Mouse (Mus musculus): ENCODE data around the gene Grm1.

Grm1 gene

DNA sequence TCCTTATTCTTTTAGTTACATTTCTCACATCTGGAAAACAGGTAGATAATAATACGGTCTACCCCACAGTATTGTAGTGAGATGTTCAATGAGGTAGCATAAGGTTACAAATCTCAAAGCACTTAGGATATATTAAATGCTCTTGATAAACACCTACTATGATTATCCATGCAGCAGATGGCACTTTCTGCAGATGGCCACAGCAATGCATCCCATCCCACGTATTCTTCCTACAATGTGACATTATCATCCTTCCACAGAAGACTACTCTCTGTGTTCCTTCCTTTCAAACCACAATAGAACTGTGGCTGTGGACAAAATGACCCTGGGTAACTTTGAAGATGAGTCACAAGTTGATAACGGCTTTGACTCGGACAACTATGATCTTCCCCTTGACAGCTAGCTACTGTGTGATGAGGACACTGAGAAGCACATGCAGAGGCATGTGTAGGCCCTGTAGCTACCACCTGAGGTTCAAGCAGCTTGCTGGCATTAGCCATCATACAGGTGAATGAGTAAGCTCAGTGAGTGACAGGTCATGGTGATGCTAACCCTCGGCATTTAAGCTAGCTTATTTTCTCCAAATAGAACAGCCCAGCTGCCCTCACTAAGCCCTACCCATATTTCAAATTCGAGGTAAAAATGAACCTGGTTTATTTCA lies 117.5 kb downstream of the Grm1 start:
- DNase-seq (ENCODE audit: low spot score) = no peak

DNA sequence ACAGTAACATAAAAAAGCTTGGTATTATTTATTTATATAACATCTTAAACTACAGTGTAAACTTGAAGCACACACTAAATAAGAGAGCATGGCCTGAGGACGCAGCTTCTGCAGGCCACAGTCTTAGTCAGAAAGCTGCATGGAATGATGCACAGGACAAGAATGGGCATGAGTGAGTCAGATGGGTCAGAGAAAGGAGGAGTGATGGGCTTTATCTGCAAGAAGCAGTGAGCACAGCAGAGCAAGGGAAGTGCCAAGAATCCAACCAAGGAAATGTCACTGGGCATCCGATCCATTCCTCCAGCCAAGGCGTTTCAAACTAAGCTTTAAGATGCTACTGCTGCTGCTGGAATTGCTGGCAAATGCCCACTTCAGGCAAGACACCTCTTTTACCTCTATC lies 131.6 kb downstream of the Grm1 start:
- DNase-seq (ENCODE audit: low spot score) = no peak

DNA sequence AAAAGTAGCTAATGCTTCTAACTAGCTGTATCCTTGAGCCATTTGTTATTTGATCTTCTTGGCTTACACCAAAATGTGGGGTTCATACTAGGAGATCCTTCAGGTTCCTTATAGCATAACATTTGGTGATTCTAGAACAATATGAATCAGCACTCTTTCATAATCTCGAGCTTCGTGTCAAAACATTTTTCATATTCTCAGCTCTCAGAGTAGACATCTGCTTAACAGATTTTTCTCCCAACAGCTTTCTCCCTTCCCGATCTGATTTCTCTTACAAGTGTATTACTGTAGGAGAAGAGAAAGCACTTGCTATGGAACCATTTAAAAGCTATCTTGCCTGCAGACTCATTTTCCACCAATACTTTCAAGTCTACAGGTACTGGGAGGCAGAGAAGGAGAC lies 133.0 kb downstream of the Grm1 start:
- no peak for DNase-seq (ENCODE audit: low spot score)

DNA sequence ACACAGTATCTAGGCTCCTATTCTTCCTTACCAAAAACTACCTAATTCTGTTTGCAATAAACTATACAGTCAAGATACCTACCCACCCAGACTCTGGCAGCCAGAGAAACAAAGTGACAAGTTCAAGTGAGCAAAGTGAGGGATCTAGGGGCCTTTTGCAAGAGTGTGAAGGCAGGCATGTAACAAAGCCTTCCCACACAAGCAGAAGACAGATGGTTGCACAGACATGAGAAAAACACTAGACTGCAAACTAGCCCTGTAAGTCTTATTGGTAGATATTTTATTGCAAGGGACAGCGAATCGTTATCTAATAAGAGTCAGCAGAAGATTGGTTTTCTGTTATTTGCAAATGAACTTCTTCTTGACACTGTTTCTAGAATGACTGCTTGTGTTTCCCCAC lies 134.6 kb downstream of the Grm1 start:
- DNase-seq (ENCODE audit: low spot score) = no peak

DNA sequence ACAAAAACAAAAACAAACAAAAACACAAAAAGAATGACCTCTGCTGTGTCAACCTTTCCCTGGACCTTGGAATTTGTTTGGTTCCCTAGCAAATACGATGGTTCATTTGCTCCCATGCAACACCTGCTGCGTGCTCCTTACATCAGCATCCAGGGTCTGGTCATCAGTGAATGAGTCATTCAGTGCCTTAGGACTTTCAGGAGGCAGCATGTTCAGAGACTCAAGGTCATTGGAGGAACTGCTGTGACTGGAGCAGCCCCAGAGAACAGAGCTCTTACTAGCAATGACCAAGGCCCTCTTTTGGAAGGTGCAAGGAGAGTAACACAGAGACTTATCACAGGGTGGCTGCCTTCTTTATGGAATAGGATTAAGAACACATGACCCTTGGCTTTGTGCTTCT lies 138.2 kb downstream of the Grm1 start:
- DNase-seq (ENCODE audit: low spot score) = no peak

DNA sequence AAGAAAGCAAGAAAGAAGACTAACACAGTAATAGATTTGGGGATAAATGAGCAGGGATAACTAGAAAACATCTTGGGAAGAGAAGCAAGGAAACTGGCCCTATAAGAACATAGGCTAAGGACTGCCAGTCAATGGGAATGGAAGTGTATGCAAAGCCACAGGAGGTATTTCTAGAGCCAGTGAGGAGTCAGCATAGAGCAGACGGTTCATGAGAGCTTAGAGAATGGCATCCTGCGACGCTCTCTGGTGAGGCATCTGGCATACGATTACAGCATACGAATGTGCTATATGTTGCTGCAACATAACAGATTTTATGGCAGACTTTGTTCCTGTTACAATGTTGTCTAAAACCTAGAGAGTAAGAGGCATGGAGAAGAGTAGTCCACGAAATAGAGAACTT lies 139.9 kb downstream of the Grm1 start:
- DNase-seq (ENCODE audit: low spot score) = no peak

DNA sequence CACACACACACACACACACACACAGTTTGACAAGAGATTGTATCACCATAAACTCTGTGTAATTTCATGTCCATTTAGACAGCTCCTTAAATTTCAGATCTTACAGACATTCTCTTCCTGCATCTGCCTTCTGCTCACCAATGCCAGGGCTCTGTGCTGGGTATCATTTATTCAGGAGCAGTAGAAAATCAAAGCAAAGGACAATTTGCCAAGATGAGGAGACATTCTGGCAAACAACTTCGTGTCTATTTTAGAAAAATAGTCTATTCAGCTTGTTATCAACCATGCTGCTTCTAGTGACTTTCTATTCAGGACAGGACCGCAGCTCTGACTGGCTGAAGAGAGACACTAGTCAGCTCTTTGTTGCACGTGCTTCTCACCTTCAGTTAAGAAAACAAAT lies 146.3 kb downstream of the Grm1 start:
- DNase-seq (ENCODE audit: low spot score) = no peak

DNA sequence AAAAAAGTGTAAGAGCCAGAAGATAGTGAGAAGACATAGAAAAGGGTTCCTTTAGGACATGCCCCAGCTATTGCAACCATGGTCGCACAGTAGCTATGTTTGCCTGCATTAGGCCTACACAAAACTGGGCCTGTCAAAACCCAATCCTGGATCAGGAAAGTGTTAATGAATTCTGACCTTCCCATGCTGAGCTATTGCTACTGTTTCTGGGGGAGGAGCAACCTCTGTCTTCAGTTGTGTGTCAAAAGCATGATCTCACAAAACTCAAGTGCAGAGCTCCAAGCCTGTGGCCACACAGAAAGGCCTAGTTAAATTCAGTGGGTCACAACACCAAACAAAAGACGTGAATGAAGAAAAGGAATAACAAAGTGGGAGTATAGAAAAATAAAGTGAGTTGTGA lies 152.5 kb downstream of the Grm1 start:
- DNase-seq (ENCODE audit: low spot score) = no peak

DNA sequence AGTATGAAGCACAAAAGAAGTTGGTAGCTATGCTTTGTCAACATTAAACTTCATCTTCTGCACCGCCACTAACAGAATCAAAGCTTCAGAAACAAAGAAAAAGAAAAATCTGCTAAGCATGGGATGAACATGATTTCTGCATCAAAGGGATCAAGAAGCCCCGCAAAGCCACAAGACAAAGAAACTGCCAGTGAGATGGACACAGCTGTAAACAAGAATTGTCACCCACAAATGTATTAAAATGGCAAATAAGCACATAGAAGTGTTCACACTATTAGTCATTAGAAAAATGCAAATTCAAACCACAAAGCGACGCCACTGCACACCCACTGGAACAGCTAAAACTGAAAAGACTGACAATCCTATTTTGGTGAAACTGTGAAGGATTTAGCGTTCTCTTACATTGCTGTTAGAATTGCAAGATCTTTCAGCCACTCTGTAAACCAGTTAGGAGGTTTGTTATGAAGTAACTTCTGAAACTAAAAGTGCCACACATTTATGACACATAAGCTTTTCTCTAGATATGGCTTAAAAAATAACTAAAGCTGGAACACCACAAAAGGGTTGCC lies 153.3 kb downstream of the Grm1 start:
- DNase-seq (ENCODE audit: low spot score) = no peak

DNA sequence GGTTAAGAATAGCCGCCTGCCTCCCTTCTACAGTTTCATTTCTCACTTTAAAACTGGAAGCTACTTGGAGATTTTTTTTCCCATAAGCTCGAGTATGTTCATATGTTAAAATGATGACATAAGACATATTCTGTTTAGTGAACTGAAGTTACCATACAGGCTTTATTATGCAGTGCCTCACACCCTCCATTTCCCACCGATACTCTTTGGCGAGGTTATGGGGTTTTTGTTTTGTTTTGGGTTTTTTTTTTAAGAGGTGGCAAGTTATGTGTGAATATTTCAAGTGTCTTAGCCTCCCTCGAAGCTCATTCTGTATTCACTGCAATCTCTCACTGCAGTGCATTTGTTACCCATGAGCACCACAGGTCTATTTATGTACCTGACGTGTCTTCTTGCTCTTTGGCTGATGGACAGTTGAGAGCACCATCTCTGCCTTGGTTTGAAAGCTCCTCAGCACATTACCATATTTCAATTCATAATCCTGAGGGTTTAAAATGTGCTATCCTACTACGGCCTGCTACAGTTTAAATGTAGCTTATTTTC lies 164.2 kb downstream of the Grm1 start:
- no peak for DNase-seq (ENCODE audit: low spot score)

DNA sequence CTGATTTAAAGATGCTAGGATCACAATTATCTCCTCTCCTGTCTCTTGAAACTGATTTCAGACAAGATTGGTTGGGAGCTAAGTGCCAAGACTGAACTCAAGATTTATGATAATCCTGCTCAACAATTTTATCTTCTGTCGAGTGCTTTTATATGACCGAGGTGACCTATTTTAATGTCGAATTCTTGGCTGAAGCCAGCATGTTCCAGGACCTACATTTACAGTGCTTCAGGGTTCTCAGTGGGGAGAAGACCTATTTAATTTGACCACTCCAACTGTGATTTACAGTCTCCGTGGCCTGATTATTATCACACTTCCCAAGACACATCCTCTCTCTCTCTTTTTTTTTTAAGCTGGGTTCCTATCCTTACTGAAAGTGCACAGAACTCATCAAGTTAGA lies 168.5 kb downstream of the Grm1 start:
- no peak for DNase-seq (ENCODE audit: low spot score)

DNA sequence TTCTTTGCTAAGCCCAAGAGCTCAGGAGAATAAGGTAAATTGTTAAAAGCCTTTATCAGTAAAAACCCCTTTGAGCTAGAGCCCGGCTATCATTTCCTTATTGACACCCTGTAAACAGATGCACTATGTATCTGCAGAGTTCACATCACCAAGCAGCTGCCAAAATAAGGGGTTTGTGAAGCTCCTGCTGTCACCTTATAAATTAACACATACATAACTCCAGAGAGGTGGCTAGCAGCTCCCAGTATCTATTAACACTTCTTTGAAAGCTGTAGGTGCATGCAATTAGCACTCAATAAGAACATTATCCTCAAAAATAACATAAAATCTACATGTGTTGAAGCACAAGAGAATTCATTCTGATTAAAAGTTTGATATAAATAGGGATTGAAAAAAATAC lies 191.9 kb downstream of the Grm1 start:
- DNase-seq (ENCODE audit: low spot score) = no peak

DNA sequence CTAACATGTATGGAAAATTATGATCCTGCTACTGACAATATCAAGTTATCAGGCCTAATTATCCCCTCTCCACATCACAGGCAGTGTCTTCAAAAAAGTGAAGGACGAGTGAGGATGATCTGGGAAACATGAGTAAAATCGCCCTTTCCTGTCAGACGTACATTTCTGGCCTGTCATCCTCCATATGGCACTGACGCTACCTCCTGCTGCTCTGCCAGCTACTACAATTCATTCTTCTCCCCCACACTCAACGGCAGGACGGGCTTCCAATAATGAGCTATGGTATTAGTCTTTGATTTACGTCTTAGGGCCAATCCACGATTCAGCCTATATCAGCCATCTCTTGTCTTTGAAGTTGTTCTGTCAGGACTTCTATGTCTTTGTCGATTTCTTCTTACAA lies 193.6 kb downstream of the Grm1 start:
- DNase-seq (ENCODE audit: low spot score) = no peak

DNA sequence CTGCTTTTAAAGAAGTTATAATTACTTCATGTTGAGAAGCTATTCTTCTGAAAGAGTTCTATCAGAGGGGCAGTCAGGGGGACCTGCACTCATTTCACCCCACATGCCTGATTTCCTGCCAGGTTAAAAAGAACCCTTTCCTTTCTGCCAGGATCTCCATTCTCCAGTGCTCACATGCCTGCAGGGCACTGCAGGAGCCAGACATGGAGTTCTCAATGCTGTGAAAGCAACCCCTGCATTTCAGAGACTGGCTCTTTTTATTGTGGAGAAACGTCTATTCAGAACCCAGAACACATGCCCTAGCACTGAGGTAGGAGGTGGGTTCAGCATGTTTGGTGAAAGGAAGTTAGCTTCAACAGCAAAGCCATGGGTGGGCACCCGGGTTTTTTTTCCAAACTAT lies 197.2 kb downstream of the Grm1 start:
- DNase-seq (ENCODE audit: low spot score) = no peak

DNA sequence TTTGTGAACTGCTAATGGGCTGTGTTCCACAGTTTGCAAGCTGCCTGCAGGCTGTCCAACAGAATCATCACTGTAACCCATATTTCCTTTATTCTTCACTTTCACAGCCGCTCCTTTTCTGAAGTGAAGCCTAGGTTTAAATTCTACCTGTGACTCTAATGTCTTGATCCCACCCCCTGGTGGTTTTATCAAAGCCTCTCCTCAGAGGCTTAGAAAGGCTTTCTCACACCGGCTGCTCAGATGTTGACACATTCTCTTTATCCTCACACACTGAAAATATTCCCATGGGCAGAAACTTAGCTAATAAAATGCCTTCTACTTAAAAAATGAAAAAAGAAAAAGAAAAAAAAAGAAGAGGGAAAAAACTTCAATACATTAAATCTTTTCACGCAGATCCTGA lies 210.0 kb downstream of the Grm1 start:
- no peak for DNase-seq (ENCODE audit: low spot score)

DNA sequence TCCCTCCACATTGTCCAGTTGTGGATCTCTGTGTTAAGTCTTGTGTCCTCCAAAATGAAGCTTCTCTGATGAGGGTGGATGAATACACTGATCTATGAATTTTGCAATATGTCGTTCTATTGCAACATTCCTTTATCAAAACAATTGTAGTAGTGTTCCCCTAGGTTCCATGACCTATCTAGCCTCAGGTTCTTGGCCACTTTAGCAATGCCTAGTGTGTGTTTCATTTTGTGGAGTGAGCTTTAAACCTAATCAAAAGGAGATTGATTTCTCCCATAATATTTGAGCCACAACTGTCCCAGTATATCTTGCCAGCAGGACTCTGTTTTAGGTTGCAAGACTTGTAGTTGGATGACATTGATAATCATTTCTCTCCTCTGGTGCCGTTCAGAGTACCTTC lies 211.9 kb downstream of the Grm1 start:
- DNase-seq (ENCODE audit: low spot score) = no peak

DNA sequence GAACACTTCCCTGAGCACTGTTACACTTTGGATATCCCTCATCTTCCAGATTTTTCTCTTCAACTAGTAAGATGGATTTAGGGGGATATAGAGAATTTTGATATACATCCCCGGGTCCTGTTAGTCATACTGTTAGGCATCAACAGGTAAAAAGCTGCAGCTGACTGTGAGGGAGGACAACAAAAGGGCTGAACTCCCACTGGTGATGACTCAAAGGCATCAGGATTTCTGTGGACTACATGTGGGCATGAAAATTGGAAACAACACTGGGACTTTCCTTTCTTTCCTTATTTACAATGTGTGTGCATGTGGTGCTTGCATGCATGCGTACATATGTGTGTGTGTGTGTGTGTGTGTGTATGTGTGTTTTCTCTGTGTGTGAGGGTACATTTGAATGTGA lies 215.9 kb downstream of the Grm1 start:
- no peak for DNase-seq (ENCODE audit: low spot score)

DNA sequence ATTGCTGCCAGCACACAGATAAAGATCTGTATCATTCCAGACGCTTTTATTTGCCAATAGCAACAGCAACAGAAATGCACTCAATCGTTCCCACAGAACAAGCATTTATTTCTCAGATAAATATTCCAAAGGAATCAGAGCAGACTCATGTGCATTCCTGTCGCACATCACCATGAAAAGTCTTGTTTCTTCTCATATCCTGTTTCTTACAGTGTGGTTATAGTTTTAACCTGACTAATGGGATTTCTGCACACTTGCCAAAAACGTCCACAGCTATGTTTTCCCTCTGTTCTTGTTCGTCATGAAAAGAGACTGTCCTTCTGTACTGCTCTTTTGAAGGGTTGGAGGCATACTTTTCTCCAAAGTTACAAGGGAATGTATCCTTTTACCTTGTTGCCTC lies 217.4 kb downstream of the Grm1 start:
- no peak for DNase-seq (ENCODE audit: low spot score)

DNA sequence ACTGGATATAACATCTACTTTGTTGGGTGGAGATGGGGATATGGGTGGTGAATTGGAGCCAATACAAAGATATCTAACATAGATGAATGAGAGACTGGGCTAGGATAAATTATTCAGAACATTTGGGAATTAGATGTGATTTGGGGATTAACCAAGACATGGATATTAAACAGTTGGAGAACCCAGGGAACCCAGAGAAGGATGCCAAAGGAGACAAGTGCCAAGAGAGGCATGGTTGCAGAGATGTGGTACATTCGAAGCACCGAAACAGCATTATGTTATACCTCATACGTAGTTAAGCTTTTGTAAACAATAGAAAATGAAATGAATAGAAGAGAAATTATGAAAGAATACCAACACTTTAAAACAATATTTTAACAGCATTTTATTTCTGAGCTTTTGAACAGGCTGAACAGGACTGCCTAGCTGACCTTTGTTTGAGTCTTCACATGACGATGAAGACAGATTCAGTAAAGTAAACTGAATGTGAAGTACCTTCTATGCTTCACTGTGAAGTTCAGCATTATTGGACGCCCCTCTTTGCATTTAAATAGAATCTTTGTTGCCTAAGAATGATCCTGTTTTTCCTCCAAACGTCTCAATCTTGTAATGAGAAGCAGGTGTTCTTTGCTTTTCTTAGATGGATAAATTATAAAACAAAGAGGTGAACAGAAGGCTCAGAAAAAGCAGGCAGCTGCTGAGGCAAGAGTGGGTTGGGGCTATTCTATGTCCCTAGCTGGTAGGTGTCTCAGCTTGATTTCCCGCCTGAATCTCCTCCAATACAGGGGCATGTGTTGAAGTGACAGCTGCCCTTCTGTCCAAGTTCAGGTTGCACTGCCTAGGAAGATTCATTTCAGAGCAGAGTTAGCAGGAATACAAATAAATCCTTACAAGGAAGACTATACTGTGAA lies 234.5 kb downstream of the Grm1 start:
- DNase-seq (ENCODE audit: low spot score) = no peak

DNA sequence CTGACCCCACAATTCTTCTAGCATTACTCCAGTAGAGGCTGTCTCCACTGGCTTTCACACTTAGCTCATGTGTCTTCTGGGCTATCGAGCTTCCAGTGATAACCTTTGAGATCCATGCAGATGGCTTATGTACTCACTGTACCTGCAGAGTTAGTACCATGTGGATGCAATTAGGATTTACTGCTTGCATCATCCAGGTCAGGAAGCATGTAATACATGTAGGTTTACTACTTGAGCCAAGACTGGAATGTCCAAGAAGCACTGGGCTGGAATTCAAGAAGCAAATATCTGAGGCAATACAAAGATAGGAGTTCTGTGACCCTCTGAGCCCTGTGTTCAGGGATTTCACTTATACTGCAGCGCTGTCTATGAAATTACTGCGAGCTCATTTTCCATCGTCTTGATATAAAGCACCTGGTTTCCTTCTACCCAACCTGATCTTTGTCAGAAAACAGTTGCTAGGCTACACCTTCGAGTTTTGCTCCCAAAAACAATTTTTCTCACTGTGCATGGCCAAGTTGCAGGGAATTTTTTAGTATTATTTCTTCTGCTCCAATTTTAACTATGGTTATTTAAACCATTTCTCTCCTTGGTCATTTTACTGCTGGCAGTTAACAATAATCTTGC lies 237.0 kb downstream of the Grm1 start:
- no peak for DNase-seq (ENCODE audit: low spot score)

DNA sequence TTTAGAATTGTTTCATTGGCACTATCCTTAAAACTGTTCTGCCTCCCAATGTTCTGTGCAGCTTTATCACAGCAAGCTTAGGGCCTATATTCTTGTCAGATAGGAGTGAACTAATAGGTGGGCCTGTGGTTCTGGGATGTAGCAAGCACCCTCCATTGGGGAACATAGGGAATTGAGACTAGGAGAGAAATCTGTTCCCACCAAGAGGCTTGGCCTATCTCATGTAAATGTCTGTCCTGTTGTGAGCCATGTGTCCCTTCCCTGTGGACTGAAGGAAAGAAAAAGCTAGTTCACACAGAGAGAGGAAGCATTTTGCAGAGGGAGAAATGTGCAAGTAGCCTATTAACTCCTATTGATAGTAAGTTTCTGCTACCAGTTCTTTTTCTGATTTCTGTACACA lies 246.8 kb downstream of the Grm1 start:
- no peak for DNase-seq (ENCODE audit: low spot score)

DNA sequence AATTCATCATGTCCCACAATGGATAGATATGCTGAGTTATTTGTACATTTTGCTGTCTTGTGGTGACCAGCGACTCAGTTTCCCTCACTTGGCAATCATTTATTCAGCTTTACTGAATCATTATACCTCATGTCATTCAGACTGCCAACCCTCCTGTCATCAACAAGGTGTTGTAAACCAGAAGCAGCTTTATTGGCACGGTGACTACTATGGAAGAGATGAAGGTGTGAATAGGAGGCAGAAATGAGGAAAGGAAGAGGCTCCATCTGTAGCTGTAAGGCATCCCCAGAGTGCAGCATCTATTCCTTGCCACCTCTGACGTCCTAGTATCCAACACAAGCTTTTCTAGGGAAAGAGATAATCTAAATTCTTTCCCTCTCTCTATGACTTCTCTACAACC lies 247.3 kb downstream of the Grm1 start:
- DNase-seq (ENCODE audit: low spot score) = no peak

DNA sequence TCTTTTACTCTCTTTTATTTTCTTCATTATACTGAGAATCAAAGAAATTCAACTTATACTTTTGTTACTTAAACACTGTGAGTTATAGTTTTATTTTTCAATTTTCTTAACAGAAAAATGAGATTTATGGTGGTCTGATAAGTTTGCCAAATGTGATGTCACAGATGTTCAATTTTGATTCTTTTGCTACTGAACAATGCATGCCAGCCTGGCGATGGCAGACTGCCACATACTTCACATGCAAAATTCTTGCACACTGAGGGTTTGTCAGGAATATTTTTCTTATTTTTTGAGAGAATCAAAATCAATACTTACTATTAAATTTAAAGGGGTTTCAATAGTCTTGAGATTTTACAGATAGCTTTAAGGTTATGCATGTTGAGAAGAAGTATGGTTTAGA lies 251.0 kb downstream of the Grm1 start:
- no peak for DNase-seq (ENCODE audit: low spot score)

Data from ovary, postnatal 14 days (tissue).